Mouse (Mus musculus) heart, postnatal 0 days (tissue): ENCODE results near the gene Tmem91. TPM values are rescaled to one million over a fixed set of nuclear protein-coding genes. Genes with fewer than 3 reads are reported as not detected.

Source experiments
- ATAC-seq: fragments of 200-750 bp; cut with Nextera tagmentation; 2 replicates; pipeline ENCODE4 v1.8.0; 2017; ENCODE audit warnings: low read depth, moderate number of reproducible peaks, moderate library complexity; ENCODE audit not compliant: insufficient read depth
- DNase-seq: peaks from one replicate; pipeline ENCODE4 v3.0.0-alpha.2; 2016; ENCODE audit warnings: low spot score
- H3K27ac ChIP-seq: fragments of 300-500 bp; sonication (generic); 2 replicates; pipeline ENCODE4 v1.5.1; 2014; ENCODE audit warnings: low read depth, mild to moderate bottlenecking
- H3K27me3 ChIP-seq: fragments of 300-500 bp; sonication (generic); 2 replicates; pipeline ENCODE4 v1.6.1; 2014; ENCODE audit warnings: low read length, mixed read lengths; ENCODE audit not compliant: control insufficient read depth, insufficient read depth
- H3K36me3 ChIP-seq: fragments of 300-500 bp; sonication (generic); replicated peaks from 2 replicates; pipeline ENCODE4 v1.6.1; 2014; ENCODE audit warnings: low read length, mixed read lengths; ENCODE audit not compliant: control insufficient read depth, insufficient read depth
- H3K4me1 ChIP-seq: fragments of 300-500 bp; sonication (generic); 2 replicates; pipeline ENCODE4 v1.6.1; 2014; ENCODE audit warnings: antibody characterized with exemption; ENCODE audit not compliant: control insufficient read depth, insufficient read depth
- H3K4me2 ChIP-seq: fragments of 300-500 bp; sonication (generic); 2 replicates; pipeline ENCODE4 v1.6.1; 2014; ENCODE audit warnings: low read depth, mild to moderate bottlenecking, low read length, moderate library complexity
- H3K4me3 ChIP-seq: fragments of 300-500 bp; sonication (generic); 2 replicates; pipeline ENCODE4 v1.5.1; 2014; ENCODE audit warnings: low read depth, low read length
- H3K9ac ChIP-seq: fragments of 300-500 bp; sonication (generic); replicated peaks from 2 replicates; pipeline ENCODE4 v1.6.1; 2014; ENCODE audit warnings: low read depth, low read length, mixed read lengths
- H3K9me3 ChIP-seq: fragments of 300-500 bp; sonication (generic); replicated peaks from 2 replicates; pipeline ENCODE4 v1.6.1; 2016; ENCODE audit warnings: low read length; ENCODE audit not compliant: control insufficient read depth
- CTCF ChIP-seq: IDR thresholded peaks from 2 replicates; pipeline ENCODE4 v1.5.1; 2016; ENCODE audit warnings: antibody characterized with exemption, control low read depth, low read depth
- EP300 ChIP-seq: IDR thresholded peaks from 2 replicates; pipeline ENCODE4 v1.6.1; 2016; ENCODE audit warnings: antibody characterized with exemption, low read depth
- WGBS: fragments of 180-500 bp; shearing (Covaris S2); extraction: QIAGEN DNeasy Blood & Tissue Kit; methylation state at CpG from one replicate; pipeline ENCODE4 v1.1.7; 2014; 5-methylcytosine and 5-hydroxymethylcytosine counted together
- polyA plus RNA-seq: library from polyadenylated mRNA; unstranded; fragments of >200 nt; fragmentation: Nextera tagmentation; extraction: Ambion mirVana; gene quantifications from 2 replicates; pipeline ENCODE4 v1.2.1, GENCODE M21; 2015
- total RNA-seq: library from RNA; depleted of rRNA; stranded (reverse); fragments of >200 nt; gene quantifications from 2 replicates; pipeline ENCODE4 v1.2.3, GENCODE M21; 2014; ENCODE audit warnings: low replicate concordance

Tmem91 gene
- total and polyA plus RNA-seq, 2 experiments from 2014 or later = 0.77 TPM; not detected in 1

DNA sequence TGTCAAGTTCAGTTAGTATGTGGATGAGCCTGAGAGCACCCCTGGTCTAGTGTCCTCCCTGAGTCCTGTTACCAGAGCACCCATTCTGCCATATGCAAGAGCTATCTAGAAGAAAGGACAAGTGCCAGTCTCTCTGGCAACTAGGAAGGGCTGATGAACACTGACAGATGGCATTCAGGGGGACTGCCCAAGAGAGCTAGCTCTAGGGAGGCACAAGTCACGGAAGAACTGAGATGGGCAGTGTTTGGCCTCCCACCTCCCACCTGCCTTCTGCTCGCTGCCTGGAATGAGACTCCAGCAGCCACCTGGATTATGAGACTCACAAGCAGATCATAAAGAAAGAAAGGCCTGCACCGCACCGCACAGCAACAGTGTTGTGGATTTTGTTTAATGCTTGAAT lies 35.2 kb downstream of the Tmem91 start:
- H3K4me2 ChIP-seq = no peak overlapping the region
- H3K27me3 ChIP-seq = no peaks in the 10 kb centered on the region
- H3K27ac ChIP-seq = no peak overlapping the region
- H3K36me3 ChIP-seq = peaks cover 9% of the 10 kb centered on the region
- ATAC-seq = no peak
- no peaks in the 10 kb centered on the region for H3K9me3 ChIP-seq
- TF ChIP-seq EP300 (no peak), CTCF (no peak)
- no peak for DNase-seq
- H3K4me3 ChIP-seq = no peak overlapping the region
- H3K4me1 ChIP-seq = no peaks in the 10 kb centered on the region
- no peak overlapping the region for H3K9ac ChIP-seq
- 95% methylated on average over 4 of the region's 4 CpGs for WGBS

DNA sequence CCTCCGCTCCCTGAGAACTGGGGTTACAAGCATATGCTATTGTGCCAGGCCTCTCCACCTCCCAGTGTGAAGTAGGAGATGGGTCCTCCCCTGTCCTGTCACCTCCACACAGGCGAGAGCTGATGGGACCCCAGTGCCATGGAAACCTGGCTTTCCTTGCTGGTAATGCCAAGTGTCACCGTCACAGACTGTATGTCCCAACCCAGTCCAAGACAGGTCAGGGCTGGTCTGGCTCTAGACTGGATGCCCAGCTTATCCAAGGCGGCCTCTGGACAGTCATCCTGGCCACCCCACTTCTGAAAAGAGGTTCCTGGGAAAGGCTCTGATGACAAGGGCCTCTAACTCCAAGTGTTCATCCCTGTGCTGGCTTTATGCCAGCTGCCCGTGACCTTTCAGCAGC lies 37.9 kb downstream of the Tmem91 start:
- peaks cover 14% of the 10 kb centered on the region for H3K36me3 ChIP-seq
- ATAC-seq = no peak
- DNase-seq = no peak
- no peak overlapping the region for H3K9ac ChIP-seq
- TF ChIP-seq EP300 (no peak), CTCF (no peak)
- 79% methylated on average over 5 of the region's 5 CpGs for WGBS
- no peak overlapping the region for H3K27ac ChIP-seq
- H3K4me1 ChIP-seq = no peaks in the 10 kb centered on the region
- H3K4me3 ChIP-seq = no peak overlapping the region
- no peaks in the 10 kb centered on the region for H3K27me3 ChIP-seq
- no peak overlapping the region for H3K4me2 ChIP-seq
- H3K9me3 ChIP-seq = no peaks in the 10 kb centered on the region

DNA sequence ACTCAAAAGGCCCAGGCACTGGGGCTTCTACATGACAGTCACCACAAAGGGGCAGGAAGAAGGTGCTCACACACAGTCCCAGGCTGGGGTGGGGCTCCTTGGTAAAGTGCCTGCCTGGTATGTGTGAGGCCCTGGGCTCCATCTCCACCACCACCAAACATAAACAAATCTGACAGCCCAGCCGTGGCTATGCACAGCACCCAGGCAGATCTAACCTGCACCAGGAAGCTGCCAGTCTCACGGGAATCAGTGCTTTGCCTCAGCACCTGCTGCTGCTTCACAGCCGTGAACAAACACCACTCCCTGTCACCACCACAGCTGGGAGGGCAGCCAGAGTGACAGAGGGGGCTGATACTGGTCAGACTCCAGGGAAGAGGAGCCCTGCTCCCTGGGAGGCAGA lies 38.6 kb downstream of the Tmem91 start:
- peaks cover 17% of the 10 kb centered on the region for H3K36me3 ChIP-seq
- no peaks in the 10 kb centered on the region for H3K9me3 ChIP-seq
- ATAC-seq (no peak), DNase-seq (no peak)
- no peaks in the 10 kb centered on the region for H3K27me3 ChIP-seq
- 14% methylated on average over 3 of the region's 3 CpGs for WGBS
- H3K4me2 ChIP-seq = no peak overlapping the region
- H3K4me3 ChIP-seq = no peak overlapping the region
- no peak overlapping the region for H3K9ac ChIP-seq
- TF ChIP-seq EP300 (no peak), CTCF (no peak)
- no peak overlapping the region for H3K27ac ChIP-seq
- no peaks in the 10 kb centered on the region for H3K4me1 ChIP-seq

DNA sequence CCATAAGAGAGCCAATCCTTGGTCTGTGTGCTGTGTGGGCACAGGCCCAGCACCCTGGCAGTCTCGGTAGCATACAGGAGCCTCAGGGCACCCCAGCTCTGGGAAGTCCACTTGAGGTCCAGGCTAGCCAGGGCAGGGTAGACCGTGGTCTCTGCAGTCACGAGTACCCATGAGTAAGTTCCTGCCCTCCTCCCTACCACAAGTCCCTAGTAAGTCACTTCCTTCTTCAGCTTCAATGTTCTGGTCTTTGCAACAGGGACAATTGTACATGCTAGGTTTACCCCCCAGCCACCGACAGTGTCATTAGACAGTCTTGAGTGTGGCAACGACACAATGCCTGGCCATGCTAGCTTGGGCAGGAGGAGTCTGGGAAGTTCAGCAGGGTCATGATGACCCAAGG lies 42.3 kb downstream of the Tmem91 start:
- DNase-seq = no peak
- WGBS = 86% methylated on average over 5 of the region's 5 CpGs
- no peaks in the 10 kb centered on the region for H3K9me3 ChIP-seq
- no peak for ATAC-seq
- peaks cover 33% of the 10 kb centered on the region for H3K36me3 ChIP-seq
- no peaks in the 10 kb centered on the region; the same call in 1 of the 2 replicates for H3K4me1 ChIP-seq
- H3K9ac ChIP-seq = no peak overlapping the region
- no peak overlapping the region for H3K4me2 ChIP-seq
- no peaks in the 10 kb centered on the region for H3K27me3 ChIP-seq
- H3K4me3 ChIP-seq = no peak overlapping the region
- TF ChIP-seq CTCF = no peak
- no peak for TF ChIP-seq EP300
- no peak overlapping the region for H3K27ac ChIP-seq

DNA sequence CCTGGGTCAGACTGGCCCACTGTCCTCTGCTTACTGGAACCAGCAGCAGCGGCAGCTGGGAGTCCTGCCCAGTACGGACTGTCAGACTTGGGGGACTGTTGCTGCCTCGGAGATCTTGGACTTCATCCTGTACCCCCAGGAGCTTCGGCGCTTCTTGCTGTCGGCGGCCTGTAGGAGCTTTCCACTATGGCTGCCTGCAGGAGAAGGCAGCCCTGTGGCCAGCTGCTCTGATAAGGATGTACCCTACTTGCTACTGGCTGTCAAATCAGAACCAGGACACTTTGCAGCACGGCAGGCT lies 46.7 kb downstream of the Tmem91 start:
- ATAC-seq = no peak
- TF ChIP-seq EP300 = no peak
- TF ChIP-seq CTCF = no peak
- H3K4me3 ChIP-seq = peak overlapping the region; percentile 45
- no peaks in the 10 kb centered on the region for H3K9me3 ChIP-seq
- peak overlapping the region; percentile 53; the same call in 1 of the 2 replicates for H3K9ac ChIP-seq
- H3K36me3 ChIP-seq = peaks cover 52% of the 10 kb centered on the region
- no peak overlapping the region for H3K27ac ChIP-seq
- DNase-seq = no peak
- peaks cover 13% of the 10 kb centered on the region for H3K4me1 ChIP-seq
- H3K27me3 ChIP-seq = no peaks in the 10 kb centered on the region
- 34% methylated on average over 8 of the region's 8 CpGs for WGBS
- peak overlapping the region; percentile 69 for H3K4me2 ChIP-seq
